Mouse (Mus musculus): ENCODE measurements around the gene Sv2b.

- no peak for TF ChIP-seq POLR2A (IDR thresholded peaks at IDR 0.05; ENCODE audit: extremely low read depth, insufficient read depth, low read length)
- TF ChIP-seq CTCF (IDR thresholded peaks at IDR 0.05; ENCODE audit: low read depth, low read length): no peak
These were observed 19.8 kb upstream of the Sv2b start for GRCm38 (mm10) chr7:75328721-75329362.

Data from liver, adult 2 months (tissue).